Comparison of ENCODE assay signal across 24 mouse cellular contexts in the genomic region with DNA sequence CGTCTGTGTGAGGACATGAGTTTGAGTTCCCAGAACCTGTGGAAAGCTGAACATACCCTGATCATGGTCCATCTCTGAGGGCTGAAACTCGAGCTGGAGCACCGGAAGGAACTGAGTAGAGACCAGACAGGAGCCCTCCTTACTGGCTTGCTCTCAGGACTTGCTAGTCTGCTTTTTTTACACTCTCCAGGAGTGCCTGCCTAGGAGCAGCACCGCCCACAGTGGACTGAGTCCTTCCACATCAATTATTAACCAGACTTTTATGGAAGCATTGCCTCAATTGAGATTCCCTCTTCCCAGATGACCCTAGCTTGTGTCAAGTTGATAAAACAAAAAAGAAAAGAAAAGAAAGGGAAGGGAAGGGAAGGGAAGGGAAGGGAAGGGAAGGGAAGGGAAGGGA. TPM values are rescaled to one million over a fixed set of nuclear protein-coding genes. Genes with fewer than 3 reads are reported as not detected.
DNase-seq lines count a peak whose midpoint lies in the region; ATAC-seq and TF ChIP-seq lines count a peak whose summit lies in the region.
"Had no signal": no experiment of that assay in that cellular context is flagged by ENCODE, and none has a peak within 500 bp of the region (broad histone marks: within the 10 kb centered on the region; RNA-seq: fewer than 3 reads in every experiment).

No protein-coding gene starts in this region.

- no peak overlapping the region for H3K27ac ChIP-seq in kidney, adult 2 months (ENCODE audit: insufficient read depth, low read depth, low read length)
- no peak overlapping the region for H3K27ac ChIP-seq in kidney, embryonic 15.5 days
- no peak overlapping the region for H3K27ac ChIP-seq in liver, adult 2 months (replicated peaks; ENCODE audit: insufficient read depth, low read depth, low read length)
- H3K27ac ChIP-seq: embryonic facial prominence, embryonic 10.5 days; embryonic facial prominence, embryonic 12.5 days; forebrain, embryonic 13.5 days; forebrain, embryonic 15.5 days had no signal

- 0 out of 2 replicates have a peak, but pooled peaks cover 1% of the 10 kb centered on the region for H3K27me3 ChIP-seq in kidney, adult 2 months (replicated peaks; ENCODE audit: control insufficient read depth, insufficient read depth, low read length)
- H3K27me3 ChIP-seq in kidney, embryonic 15.5 days, result no peaks in the 10 kb centered on the region
- H3K27me3 ChIP-seq in liver, adult 2 months (ENCODE audit: control insufficient read depth, insufficient read depth, low read length), result no peaks in the 10 kb centered on the region
- H3K27me3 ChIP-seq: CH12.LX; embryonic facial prominence, embryonic 12.5 days; forebrain, embryonic 13.5 days; Patski had no signal

- peak; percentile 58 for DNase-seq in heart, adult 11 months
- DNase-seq in heart, postnatal 4 days, result no peak
- DNase-seq in kidney, adult 2 months, result peak; percentile 64
- DNase-seq in liver, adult 2 months (ENCODE audit: extremely low read depth, low read depth, low spot score), result peak; percentile 63
- no peak for DNase-seq in liver
- DNase-seq: adrenal gland, adult 8-10 months; adrenal gland, postnatal 14 days; adrenal gland, postnatal 36 days; B cell, adult 2 months; cerebellum, adult 11-12 months; cerebellum, adult 2 months; cerebellum, adult 9-10 months; cerebellum, postnatal 10 days; cerebellum, postnatal 25 days had no signal

- no peak for TF ChIP-seq CTCF in kidney, adult 2 months (conservative IDR thresholded peaks at IDR 0.05; ENCODE audit: insufficient read depth, insufficient read length, low read depth, low read length)
- TF ChIP-seq CTCF in liver, adult 2 months (IDR thresholded peaks at IDR 0.05; ENCODE audit: low read depth, low read length), result no peak

- no peak overlapping the region for H3K9ac ChIP-seq in kidney, embryonic 15.5 days
- H3K9ac ChIP-seq in liver, adult 2 months (ENCODE audit: low read depth, low read length), result no peak overlapping the region
- H3K9ac ChIP-seq: embryonic facial prominence, embryonic 12.5 days; forebrain, embryonic 13.5 days; forebrain, embryonic 15.5 days had no signal

- H3K4me3 ChIP-seq in kidney, adult 2 months (ENCODE audit: insufficient read depth, low read depth, low read length), result no peak overlapping the region
- no peak overlapping the region for H3K4me3 ChIP-seq in kidney, embryonic 15.5 days (replicated peaks)
- H3K4me3 ChIP-seq in liver, adult 2 months (ENCODE audit: insufficient read depth, low read depth, low read length), result no peak overlapping the region
- H3K4me3 ChIP-seq: embryonic facial prominence, embryonic 10.5 days; embryonic facial prominence, embryonic 12.5 days; forebrain, embryonic 13.5 days; forebrain, embryonic 15.5 days had no signal

- no peaks in the 10 kb centered on the region for H3K9me3 ChIP-seq in kidney, embryonic 15.5 days (replicated peaks)
- H3K9me3 ChIP-seq: embryonic facial prominence, embryonic 10.5 days; embryonic facial prominence, embryonic 12.5 days; forebrain, embryonic 13.5 days; forebrain, embryonic 15.5 days; G1E had no signal

- WGBS in kidney, adult 2 months, result 73% methylated on average over 4 of the region's 4 CpGs
- 70% methylated on average over 4 of the region's 4 CpGs for WGBS in kidney, embryonic 15.5 days
- WGBS in liver, adult 2 months, result 85% methylated on average over 4 of the region's 4 CpGs

- no peaks in the 10 kb centered on the region for H3K36me3 ChIP-seq in kidney, adult 2 months (ENCODE audit: control insufficient read depth, insufficient read depth, low read length)
- H3K36me3 ChIP-seq in kidney, embryonic 15.5 days, result no peaks in the 10 kb centered on the region
- no peaks in the 10 kb centered on the region for H3K36me3 ChIP-seq in liver, adult 2 months (ENCODE audit: control insufficient read depth, insufficient read depth, low read length)
- H3K36me3 ChIP-seq: embryonic facial prominence, embryonic 10.5 days; embryonic facial prominence, embryonic 12.5 days; forebrain, embryonic 15.5 days; G1E had no signal

- H3K79me2 ChIP-seq in liver, adult 2 months (ENCODE audit: control insufficient read depth, insufficient read depth, low read length), result no peaks in the 10 kb centered on the region

- TF ChIP-seq POLR2A in kidney, adult 2 months (IDR thresholded peaks at IDR 0.05; ENCODE audit: low read depth, low read length), result no peak
- TF ChIP-seq POLR2A in liver, adult 2 months (IDR thresholded peaks at IDR 0.05; ENCODE audit: extremely low read depth, insufficient read depth, low read length), result no peak

- no peak for ATAC-seq in kidney, embryonic 15.5 days (replicated peaks; ENCODE audit: low FRiP score)
- ATAC-seq: activated CD4-positive, CD25-positive, alpha-beta regulatory T cell, adult 4 months; CD4-positive, CD25-positive, alpha-beta regulatory T cell, adult 4 months; forebrain, embryonic 13.5 days; forebrain, embryonic 15.5 days; Patski had no signal

- no peaks in the 10 kb centered on the region for H3K4me1 ChIP-seq in kidney, adult 2 months (ENCODE audit: control insufficient read depth, insufficient read depth, low read length)
- H3K4me1 ChIP-seq in kidney, embryonic 15.5 days, result peaks cover 5% of the 10 kb centered on the region; the same call in 1 of the 2 replicates
- H3K4me1 ChIP-seq in liver, adult 2 months (ENCODE audit: control insufficient read depth, insufficient read depth, low read length), result no peaks in the 10 kb centered on the region
- H3K4me1 ChIP-seq: forebrain, embryonic 13.5 days; forebrain, embryonic 15.5 days had no signal

- H3K4me2 ChIP-seq in kidney, embryonic 15.5 days, result no peak overlapping the region
- H3K4me2 ChIP-seq: embryonic facial prominence, embryonic 12.5 days; forebrain, embryonic 13.5 days; forebrain, embryonic 15.5 days had no signal

RNA-seq across cellular contexts. Expression of gene Map3k1, which starts 18.7 kb away (rescaled TPM):
- 10 to 100 TPM; 29.9 to 33.8 TPM for total RNA-seq in heart, postnatal 4 days (2021)
- polyA plus RNA-seq in kidney, adult 2 months (2012; rRNA removed), result 16.6 and 17.8 TPM in 2 replicates
- 27.2 and 29.8 TPM in 2 replicates for polyA plus RNA-seq in kidney, embryonic 15.5 days (2015; fragmentation: Nextera tagmentation; extraction: Ambion mirVana)
- total RNA-seq in liver, adult 2 months (2014; rRNA removed), result 7.9 and 8.7 TPM in 2 replicates
- 4.5 and 4.6 TPM in 2 replicates for polyA plus RNA-seq in liver, adult 2 months (2012; rRNA removed)

Comparison
In these comparisons a context has a peak if more than half of its experiments do, and no peak if none do; other contexts are left out.
1. DNase-seq: peak in heart, adult 11 months (single experiment), kidney, adult 2 months (single experiment) and liver, adult 2 months (single experiment); none in heart, postnatal 4 days (single experiment) and liver (single experiment).